In genomic region chr8:77991050-77991449, GRCm38 (mm10) we compare ENCODE assay signal across 19 mouse cellular contexts.
DNase-seq lines count a peak whose midpoint lies in the region; ATAC-seq and TF ChIP-seq lines count a peak whose summit lies in the region.
"Had no signal": no experiment of that assay in that cellular context is flagged by ENCODE, and none has a peak within 500 bp of the region (broad histone marks: within the 10 kb centered on the region; RNA-seq: fewer than 3 reads in every experiment).

No protein-coding gene starts in this region.

- peak; percentile 36; the same call in 1 of the 2 replicates for TF ChIP-seq CTCF in heart, postnatal 0 days (IDR thresholded peaks at IDR 0.05; ENCODE audit: low read depth)
- peak; percentile 47 for TF ChIP-seq CTCF in lung, embryonic 14.5 days (IDR thresholded peaks at IDR 0.05; ENCODE audit: low read depth)

- WGBS in heart, postnatal 0 days, result 44% methylated on average over 4 of the region's 4 CpGs
- WGBS in lung, embryonic 14.5 days, result 47% methylated on average over 4 of the region's 4 CpGs
- WGBS in embryonic facial prominence, embryonic 11.5 days, result 21% methylated on average over 4 of the region's 4 CpGs

- H3K4me3 ChIP-seq in heart, postnatal 0 days (ENCODE audit: low read depth, low read length), result no peak overlapping the region
- no peak overlapping the region for H3K4me3 ChIP-seq in lung, embryonic 14.5 days (ENCODE audit: low read depth, low read length)
- no peak overlapping the region for H3K4me3 ChIP-seq in embryonic facial prominence, embryonic 11.5 days (ENCODE audit: low read depth, low read length)
- H3K4me3 ChIP-seq: erythroblast, embryonic 14.5 days; forebrain, embryonic 15.5 days; kidney, embryonic 15.5 days; left cerebral cortex, adult 2 months; megakaryocyte, embryonic 14.5 days; neural tube, embryonic 13.5 days had no signal

- TF ChIP-seq EP300 in heart, postnatal 0 days (IDR thresholded peaks at IDR 0.05; ENCODE audit: low read depth), result no peak

- peak overlapping the region; percentile 5; the same call in 1 of the 2 replicates for H3K27ac ChIP-seq in heart, postnatal 0 days (ENCODE audit: low read depth)
- H3K27ac ChIP-seq in lung, embryonic 14.5 days (ENCODE audit: low read depth), result no peak overlapping the region
- no peak overlapping the region for H3K27ac ChIP-seq in embryonic facial prominence, embryonic 11.5 days (replicated peaks; ENCODE audit: low read depth, low read length)
- H3K27ac ChIP-seq: forebrain, embryonic 15.5 days; kidney, embryonic 15.5 days; left cerebral cortex, adult 2 months; neural tube, embryonic 13.5 days had no signal

- H3K27me3 ChIP-seq in heart, postnatal 0 days (ENCODE audit: control insufficient read depth, insufficient read depth, low read length), result no peaks in the 10 kb centered on the region
- H3K27me3 ChIP-seq in lung, embryonic 14.5 days (ENCODE audit: insufficient read depth, low read length), result no peaks in the 10 kb centered on the region
- no peaks in the 10 kb centered on the region for H3K27me3 ChIP-seq in embryonic facial prominence, embryonic 11.5 days (ENCODE audit: control insufficient read depth, insufficient read depth, low read length)
- H3K27me3 ChIP-seq: forebrain, embryonic 15.5 days; kidney, embryonic 15.5 days; megakaryocyte, embryonic 14.5 days; neural tube, embryonic 13.5 days had no signal

- intact Hi-C loops in left cerebral cortex, postnatal 25 days (cut with DNase I), result no loop called here

- no peaks in the 10 kb centered on the region for H3K9me3 ChIP-seq in heart, postnatal 0 days (replicated peaks; ENCODE audit: control insufficient read depth, low read length)
- H3K9me3 ChIP-seq in lung, embryonic 14.5 days (ENCODE audit: low read depth, low read length), result no peaks in the 10 kb centered on the region; the same call in 1 of the 2 replicates
- H3K9me3 ChIP-seq in embryonic facial prominence, embryonic 11.5 days (replicated peaks; ENCODE audit: control insufficient read depth, low read length), result no peaks in the 10 kb centered on the region
- H3K9me3 ChIP-seq: forebrain, embryonic 15.5 days; kidney, embryonic 15.5 days; megakaryocyte, embryonic 14.5 days; neural tube, embryonic 13.5 days had no signal

- peaks cover 13% of the 10 kb centered on the region; the same call in 1 of the 2 replicates for H3K4me1 ChIP-seq in heart, postnatal 0 days (ENCODE audit: control insufficient read depth, insufficient read depth)
- H3K4me1 ChIP-seq in lung, embryonic 14.5 days (ENCODE audit: insufficient read depth), result peaks cover 11% of the 10 kb centered on the region; the same call in 1 of the 2 replicates
- H3K4me1 ChIP-seq in embryonic facial prominence, embryonic 11.5 days (ENCODE audit: control insufficient read depth, insufficient read depth, low read length), result no peaks in the 10 kb centered on the region
- H3K4me1 ChIP-seq: forebrain, embryonic 15.5 days; kidney, embryonic 15.5 days; megakaryocyte, embryonic 14.5 days; neural tube, embryonic 13.5 days had no signal

- no peak for DNase-seq in heart, postnatal 0 days (ENCODE audit: low spot score)
- DNase-seq in heart, adult 9 months (ENCODE audit: low spot score in 2 of 2), result no peak
- no peak for DNase-seq in lung, embryonic 14.5 days
- no peak for DNase-seq in lung, postnatal 36 days
- peak; percentile 36 for DNase-seq in R1 (ENCODE audit: low read depth, low spot score)
- peak; percentile 30 for DNase-seq in embryonic facial prominence, embryonic 11.5 days (ENCODE audit: low spot score)
- no peak for DNase-seq in left cerebral cortex, postnatal 25 days (ENCODE audit: low spot score in 2 of 2)
- DNase-seq: adrenal gland, adult 8-10 months; cerebellum, adult 2 months; gastrocnemius, postnatal 10 days; right cerebral cortex, postnatal 4 days had no signal

- H3K36me3 ChIP-seq in heart, postnatal 0 days (replicated peaks; ENCODE audit: control insufficient read depth, insufficient read depth, low read length), result no peaks in the 10 kb centered on the region
- H3K36me3 ChIP-seq in lung, embryonic 14.5 days (ENCODE audit: insufficient read depth), result no peaks in the 10 kb centered on the region
- H3K36me3 ChIP-seq in embryonic facial prominence, embryonic 11.5 days (replicated peaks; ENCODE audit: control insufficient read depth, insufficient read depth, low read depth, low read length), result no peaks in the 10 kb centered on the region
- H3K36me3 ChIP-seq: forebrain, embryonic 15.5 days; kidney, embryonic 15.5 days; neural tube, embryonic 13.5 days had no signal

- H3K4me2 ChIP-seq in heart, postnatal 0 days (ENCODE audit: low read depth, low read length), result no peak overlapping the region
- H3K4me2 ChIP-seq in lung, embryonic 14.5 days, result no peak overlapping the region
- H3K4me2 ChIP-seq in embryonic facial prominence, embryonic 11.5 days (ENCODE audit: low read depth, low read length), result no peak overlapping the region
- H3K4me2 ChIP-seq: forebrain, embryonic 15.5 days; heart, embryonic 11.5 days; kidney, embryonic 15.5 days; neural tube, embryonic 13.5 days had no signal

- no peak overlapping the region for H3K9ac ChIP-seq in heart, postnatal 0 days (replicated peaks; ENCODE audit: low read depth, low read length)
- H3K9ac ChIP-seq in lung, embryonic 14.5 days, result no peak overlapping the region
- no peak overlapping the region for H3K9ac ChIP-seq in embryonic facial prominence, embryonic 11.5 days (replicated peaks; ENCODE audit: low read length)
- H3K9ac ChIP-seq: forebrain, embryonic 15.5 days; kidney, embryonic 15.5 days; neural tube, embryonic 13.5 days had no signal

- no peak for ATAC-seq in heart, postnatal 0 days (ENCODE audit: insufficient read depth, low read depth)
- no peak for ATAC-seq in lung, embryonic 14.5 days (ENCODE audit: insufficient read depth)
- no peak for ATAC-seq in embryonic facial prominence, embryonic 11.5 days (replicated peaks; ENCODE audit: insufficient number of reproducible peaks, low FRiP score, low TSS enrichment, low read depth)
- ATAC-seq: forebrain, embryonic 15.5 days; Patski had no signal

Comparison
In these comparisons a context has a peak if more than half of its experiments do, and no peak if none do; other contexts are left out.
1. DNase-seq: peak in R1 (single experiment) and embryonic facial prominence, embryonic 11.5 days (single experiment); none in heart, postnatal 0 days (single experiment), heart, adult 9 months (0 of 2), lung, embryonic 14.5 days (single experiment), lung, postnatal 36 days (single experiment) and left cerebral cortex, postnatal 25 days (0 of 2).